Mouse (Mus musculus) kidney, embryonic 14.5 days (tissue): Measurements from ENCODE around the gene Sgtb. TPM values are rescaled to one million over a fixed set of nuclear protein-coding genes. Genes with fewer than 3 reads are reported as not detected.

Experiments used
- ATAC-seq: fragments of 200-750 bp; cut with Nextera tagmentation; 2 replicates; pipeline ENCODE4 v1.8.0; 2017; ENCODE audit warnings: moderate number of reproducible peaks, mild to moderate bottlenecking, moderate TSS enrichment, moderate library complexity; ENCODE audit not compliant: low FRiP score, low TSS enrichment
- H3K27ac ChIP-seq: fragments of 300-500 bp; sonication (generic); 2 replicates; pipeline ENCODE4 v1.5.1; 2014; ENCODE audit warnings: low read depth, mild to moderate bottlenecking, low read length, moderate library complexity, mixed read lengths
- H3K27me3 ChIP-seq: fragments of 300-500 bp; sonication (generic); 2 replicates; pipeline ENCODE4 v1.6.1; 2014; ENCODE audit warnings: mild to moderate bottlenecking, low read length; ENCODE audit not compliant: control insufficient read depth, insufficient read depth
- H3K36me3 ChIP-seq: fragments of 300-500 bp; sonication (generic); 2 replicates; pipeline ENCODE4 v1.6.1; 2014; ENCODE audit warnings: low read length, mixed read lengths; ENCODE audit not compliant: control insufficient read depth, insufficient read depth
- H3K4me1 ChIP-seq: fragments of 300-500 bp; sonication (generic); 2 replicates; pipeline ENCODE4 v1.6.1; 2014; ENCODE audit warnings: low read length, mixed read lengths; ENCODE audit not compliant: control insufficient read depth, insufficient read depth
- H3K4me2 ChIP-seq: fragments of 300-500 bp; sonication (generic); replicated peaks from 2 replicates; pipeline ENCODE4 v1.6.1; 2014; ENCODE audit warnings: low read depth, mild to moderate bottlenecking, low read length
- H3K4me3 ChIP-seq: fragments of 300-500 bp; sonication (generic); 2 replicates; pipeline ENCODE4 v1.5.1; 2014; ENCODE audit warnings: mild to moderate bottlenecking, low read length
- H3K9ac ChIP-seq: fragments of 300-500 bp; sonication (generic); 2 replicates; pipeline ENCODE4 v1.6.1; 2014; ENCODE audit warnings: low read depth, mild to moderate bottlenecking, low read length, moderate library complexity
- H3K9me3 ChIP-seq: fragments of 300-500 bp; sonication (generic); 2 replicates; pipeline ENCODE4 v1.6.1; 2016; ENCODE audit warnings: low read length; ENCODE audit not compliant: control insufficient read depth
- WGBS: fragments of 180-500 bp; shearing (Covaris S2); extraction: QIAGEN DNeasy Blood & Tissue Kit; methylation state at CpG from one replicate; pipeline ENCODE4 v1.1.7; 2014; 5-methylcytosine and 5-hydroxymethylcytosine counted together
- polyA plus RNA-seq: library from polyadenylated mRNA; unstranded; fragments of >200 nt; fragmentation: Nextera tagmentation; extraction: Ambion mirVana; gene quantifications from 2 replicates; pipeline ENCODE4 v1.2.1, GENCODE M21; 2014

Sgtb gene
- polyA plus RNA-seq, 1 experiment from 2014 or later = 6.1 TPM

DNA sequence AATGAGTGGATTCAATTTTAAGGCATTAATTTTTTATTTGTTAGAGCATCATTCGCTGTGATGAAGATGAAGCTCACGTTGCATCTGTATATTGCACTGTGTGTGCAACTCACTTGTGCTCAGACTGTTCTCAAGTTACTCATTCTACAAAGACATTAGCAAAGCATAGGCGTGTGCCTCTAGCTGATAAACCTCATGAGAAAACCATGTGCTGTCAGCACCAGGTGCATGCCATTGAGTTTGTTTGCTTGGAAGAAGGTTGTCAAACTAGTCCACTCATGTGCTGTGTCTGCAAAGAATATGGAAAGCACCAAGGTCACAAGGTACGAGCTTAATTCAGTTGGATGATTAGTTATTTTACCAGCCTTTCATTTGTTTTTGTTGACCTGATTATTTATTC, 77.8 kb downstream of the Sgtb start:
- Histone ChIP-seq H3K9ac (no peak overlapping the region), H3K4me3 (no peak overlapping the region), H3K36me3 (peaks cover 52% of the 10 kb centered on the region), H3K9me3 (no peaks in the 10 kb centered on the region), H3K27me3 (no peaks in the 10 kb centered on the region), H3K27ac (no peak overlapping the region), H3K4me1 (no peaks in the 10 kb centered on the region), H3K4me2 (no peak overlapping the region)
- ATAC-seq = no peak
- WGBS = 82% methylated on average over 4 of the region's 4 CpGs

Other genes with a start within 250 kb of the Sgtb start
- gene Erbin, start 189.2 kb upstream of the Sgtb start, polyA plus RNA-seq = 28.9 and 39.5 TPM in 2 replicates
- gene Nln, start 127 bp upstream of the Sgtb start, polyA plus RNA-seq = 13.9 and 21.5 TPM in 2 replicates
- 65.4 and 65.5 TPM in 2 replicates for gene Trappc13, start 68.7 kb downstream of the Sgtb start, polyA plus RNA-seq
- 16.1 and 23.1 TPM in 2 replicates for gene Trim23, start 69.1 kb downstream of the Sgtb start, polyA plus RNA-seq
- gene Cenpk, start 118.9 kb downstream of the Sgtb start, polyA plus RNA-seq = 80.3 and 123 TPM in 2 replicates
- 19.5 and 21.9 TPM in 2 replicates for gene Ppwd1, start 119.1 kb downstream of the Sgtb start, polyA plus RNA-seq
- 2.8 and 4.8 TPM in 2 replicates for gene Adamts6, start 178.1 kb downstream of the Sgtb start, polyA plus RNA-seq